Mouse (Mus musculus): ENCODE data around the gene Wars. TPM values are rescaled to one million over a fixed set of nuclear protein-coding genes. Genes with fewer than 3 reads are reported as not detected.

The Wars gene
- total and polyA plus RNA-seq, 2 experiments from 2014 or later = 92.4 to 123 TPM

GRCm38 (mm10) chr12:108825561-108826224, 68.3 kb downstream of the Wars start:
- H3K9me3 ChIP-seq (ENCODE audit: low read length) = no peaks in the 10 kb centered on the region
- no peaks in the 10 kb centered on the region for H3K27me3 ChIP-seq (ENCODE audit: insufficient read depth, low read length)
- WGBS = 79% methylated on average over 13 of the region's 13 CpGs
- H3K4me2 ChIP-seq (ENCODE audit: low read depth, low read length) = no peak overlapping the region
- H3K36me3 ChIP-seq (ENCODE audit: insufficient read depth, low read length) = no peaks in the 10 kb centered on the region
- H3K9ac ChIP-seq (replicated peaks; ENCODE audit: low read length) = no peak overlapping the region
- H3K4me1 ChIP-seq (ENCODE audit: insufficient read depth, low read length) = no peaks in the 10 kb centered on the region
- ATAC-seq (no peak), DNase-seq (ENCODE audit: low spot score) (no peak)
- no peak for TF ChIP-seq CTCF (IDR thresholded peaks at IDR 0.05; ENCODE audit: low read depth)
- H3K4me3 ChIP-seq (ENCODE audit: low read length) = no peak overlapping the region
- no peak overlapping the region for H3K27ac ChIP-seq

- Histone ChIP-seq H3K36me3 (ENCODE audit: insufficient read depth, low read length) (no peaks in the 10 kb centered on the region), H3K9ac (replicated peaks; ENCODE audit: low read length) (no peak overlapping the region), H3K4me1 (ENCODE audit: insufficient read depth, low read length) (no peaks in the 10 kb centered on the region), H3K9me3 (ENCODE audit: low read length) (no peaks in the 10 kb centered on the region), H3K27ac (no peak overlapping the region), H3K4me2 (ENCODE audit: low read depth, low read length) (no peak overlapping the region), H3K4me3 (ENCODE audit: low read length) (no peak overlapping the region), H3K27me3 (ENCODE audit: insufficient read depth, low read length) (no peaks in the 10 kb centered on the region)
- 92% methylated on average over 15 of the region's 15 CpGs for WGBS
- ATAC-seq (no peak), DNase-seq (ENCODE audit: low spot score) (no peak)
- TF ChIP-seq CTCF (IDR thresholded peaks at IDR 0.05; ENCODE audit: low read depth) = no peak
These were observed 69.6 kb downstream of the Wars start for GRCm38 (mm10) chr12:108824225-108824874.

GRCm38 (mm10) chr12:108823036-108823435, 70.9 kb downstream of the Wars start:
- H3K9ac ChIP-seq (replicated peaks; ENCODE audit: low read length) = no peak overlapping the region
- no peaks in the 10 kb centered on the region for H3K36me3 ChIP-seq (ENCODE audit: insufficient read depth, low read length)
- H3K9me3 ChIP-seq (ENCODE audit: low read length) = no peaks in the 10 kb centered on the region
- no peak overlapping the region for H3K4me2 ChIP-seq (ENCODE audit: low read depth, low read length)
- ATAC-seq (no peak), DNase-seq (ENCODE audit: low spot score) (no peak)
- no peak overlapping the region for H3K4me3 ChIP-seq (ENCODE audit: low read length)
- H3K4me1 ChIP-seq (ENCODE audit: insufficient read depth, low read length) = no peaks in the 10 kb centered on the region
- H3K27me3 ChIP-seq (ENCODE audit: insufficient read depth, low read length) = no peaks in the 10 kb centered on the region
- WGBS = 65% methylated on average over 8 of the region's 8 CpGs
- no peak overlapping the region for H3K27ac ChIP-seq
- no peak for TF ChIP-seq CTCF (IDR thresholded peaks at IDR 0.05; ENCODE audit: low read depth)

GRCm38 (mm10) chr12:108820461-108820860, 73.5 kb downstream of the Wars start:
- Histone ChIP-seq H3K4me2 (ENCODE audit: low read depth, low read length) (no peak overlapping the region), H3K27me3 (ENCODE audit: insufficient read depth, low read length) (no peaks in the 10 kb centered on the region), H3K4me1 (ENCODE audit: insufficient read depth, low read length) (no peaks in the 10 kb centered on the region), H3K4me3 (ENCODE audit: low read length) (no peak overlapping the region), H3K27ac (no peak overlapping the region), H3K9ac (replicated peaks; ENCODE audit: low read length) (no peak overlapping the region), H3K9me3 (ENCODE audit: low read length) (no peaks in the 10 kb centered on the region), H3K36me3 (ENCODE audit: insufficient read depth, low read length) (no peaks in the 10 kb centered on the region)
- TF ChIP-seq CTCF (IDR thresholded peaks at IDR 0.05; ENCODE audit: low read depth) = no peak
- no peak for DNase-seq (ENCODE audit: low spot score)
- WGBS = 80% methylated on average over 4 of the region's 4 CpGs
- ATAC-seq = no peak

- no peak overlapping the region for H3K27ac ChIP-seq
- no peaks in the 10 kb centered on the region for H3K27me3 ChIP-seq (ENCODE audit: insufficient read depth, low read length)
- H3K4me3 ChIP-seq (ENCODE audit: low read length) = no peak overlapping the region
- no peak for TF ChIP-seq CTCF (IDR thresholded peaks at IDR 0.05; ENCODE audit: low read depth)
- no peaks in the 10 kb centered on the region; the same call in 1 of the 2 replicates for H3K36me3 ChIP-seq (ENCODE audit: insufficient read depth, low read length)
- ATAC-seq (no peak), DNase-seq (ENCODE audit: low spot score) (no peak)
- H3K4me2 ChIP-seq (ENCODE audit: low read depth, low read length) = no peak overlapping the region
- H3K9ac ChIP-seq (replicated peaks; ENCODE audit: low read length) = no peak overlapping the region
- WGBS = 74% methylated on average over 11 of the region's 11 CpGs
- H3K4me1 ChIP-seq (ENCODE audit: insufficient read depth, low read length) = no peaks in the 10 kb centered on the region
- no peaks in the 10 kb centered on the region for H3K9me3 ChIP-seq (ENCODE audit: low read length)
These were observed 77.4 kb downstream of the Wars start for GRCm38 (mm10) chr12:108816569-108816968.

- DNase-seq (ENCODE audit: low spot score) = no peak
- WGBS = 94% methylated on average over 6 of the region's 6 CpGs
- no peak overlapping the region for H3K27ac ChIP-seq
- no peak overlapping the region for H3K9ac ChIP-seq (replicated peaks; ENCODE audit: low read length)
- no peak overlapping the region for H3K4me2 ChIP-seq (ENCODE audit: low read depth, low read length)
- no peak for TF ChIP-seq CTCF (IDR thresholded peaks at IDR 0.05; ENCODE audit: low read depth)
- H3K4me3 ChIP-seq (ENCODE audit: low read length) = no peak overlapping the region
- no peaks in the 10 kb centered on the region for H3K27me3 ChIP-seq (ENCODE audit: insufficient read depth, low read length)
- no peak for ATAC-seq
- no peaks in the 10 kb centered on the region; the same call in 1 of the 2 replicates for H3K36me3 ChIP-seq (ENCODE audit: insufficient read depth, low read length)
- no peaks in the 10 kb centered on the region for H3K9me3 ChIP-seq (ENCODE audit: low read length)
- no peaks in the 10 kb centered on the region for H3K4me1 ChIP-seq (ENCODE audit: insufficient read depth, low read length)
These were observed 79.5 kb downstream of the Wars start for GRCm38 (mm10) chr12:108814470-108814869.

GRCm38 (mm10) chr12:108812463-108812862, 81.5 kb downstream of the Wars start:
- Histone ChIP-seq H3K4me2 (ENCODE audit: low read depth, low read length) (no peak overlapping the region), H3K9me3 (ENCODE audit: low read length) (no peaks in the 10 kb centered on the region), H3K4me3 (ENCODE audit: low read length) (no peak overlapping the region), H3K27ac (no peak overlapping the region), H3K27me3 (ENCODE audit: insufficient read depth, low read length) (no peaks in the 10 kb centered on the region), H3K36me3 (ENCODE audit: insufficient read depth, low read length) (no peaks in the 10 kb centered on the region; the same call in 1 of the 2 replicates), H3K9ac (replicated peaks; ENCODE audit: low read length) (no peak overlapping the region), H3K4me1 (ENCODE audit: insufficient read depth, low read length) (no peaks in the 10 kb centered on the region)
- TF ChIP-seq CTCF (IDR thresholded peaks at IDR 0.05; ENCODE audit: low read depth) = no peak
- ATAC-seq = no peak
- no peak for DNase-seq (ENCODE audit: low spot score)
- 84% methylated on average over 6 of the region's 6 CpGs for WGBS

All from hindbrain, postnatal 0 days (tissue).